Comparison of ENCODE assay signal across 15 mouse cellular contexts in genomic region chr2:75950685-75951084, GRCm38 (mm10).
"Had no signal": no experiment of that assay in that cellular context is flagged by ENCODE, and none has a peak within 500 bp of the region (broad histone marks: within the 10 kb centered on the region; RNA-seq: fewer than 3 reads in every experiment).

No protein-coding gene starts in this region.

- H3K9ac ChIP-seq: neural tube, embryonic 15.5 days; stomach, embryonic 15.5 days had no signal

- H3K27ac ChIP-seq: neural tube, embryonic 15.5 days; stomach, embryonic 15.5 days; stomach, postnatal 0 days had no signal

- H3K4me2 ChIP-seq: neural tube, embryonic 15.5 days; stomach, embryonic 15.5 days had no signal

- H3K9me3 ChIP-seq: neural tube, embryonic 15.5 days; stomach, embryonic 15.5 days had no signal

- H3K4me3 ChIP-seq: neural tube, embryonic 15.5 days; stomach, embryonic 15.5 days had no signal

- DNase-seq: retina, postnatal 1 day; right cerebral cortex, adult 18-20 months; right cerebral cortex, postnatal 14 days; right cerebral cortex, postnatal 25 days; right cerebral cortex, postnatal 4 days; spleen, adult 18-20 months; thymus, adult 18-20 months; thymus, adult 2 months; thymus, postnatal 14 days; thymus, postnatal 25 days; thymus, postnatal 36 days; thymus, postnatal 4 days had no signal

- H3K4me1 ChIP-seq: neural tube, embryonic 15.5 days; stomach, embryonic 15.5 days had no signal

- H3K36me3 ChIP-seq: neural tube, embryonic 15.5 days; stomach, embryonic 15.5 days had no signal

- H3K27me3 ChIP-seq: neural tube, embryonic 15.5 days; stomach, embryonic 15.5 days had no signal
